Mouse (Mus musculus) monocyte, adult 2 months (primary cell): ENCODE measurements around the gene Snapc3.
"Not testable (repeated sequence)": the region's sequence is repeated elsewhere in the genome, so short reads cannot be mapped to it uniquely, and the experiment has no call there.

Experiments used
- DNase-seq, 2 experiments: peaks; one replicate each; pipeline ENCODE4 v3.0.0; 2022; ENCODE audit warnings: low spot score in 2 of 2, low read depth in 1 of 2

Gene Snapc3

GRCm38 (mm10) chr4:83493112-83493511 lies 75.6 kb downstream of the Snapc3 start:
- DNase-seq = no peak

DNA sequence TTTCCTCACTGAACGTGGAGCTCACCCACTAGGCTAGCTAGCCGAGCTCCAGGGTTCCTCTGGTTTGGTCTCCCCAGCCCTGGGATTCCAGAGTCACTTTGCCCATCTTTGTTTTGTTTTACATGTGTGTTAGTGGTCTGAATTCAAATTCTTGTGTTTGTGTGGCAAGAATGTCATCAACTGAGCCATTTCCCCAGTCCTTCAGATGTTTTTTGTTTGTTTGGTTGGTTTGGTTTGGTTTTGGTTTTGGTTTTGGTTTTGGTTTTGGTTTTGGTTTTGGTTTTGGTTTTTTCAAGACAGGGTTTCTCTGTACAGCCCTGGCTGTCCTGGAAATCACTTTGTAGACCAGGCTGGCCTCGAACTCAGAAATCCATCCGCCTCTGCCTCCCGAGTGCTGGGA lies 79.5 kb downstream of the Snapc3 start:
- DNase-seq = not testable (repeated sequence)

- no peak for DNase-seq
These were observed 82.9 kb downstream of the Snapc3 start for GRCm38 (mm10) chr4:83500154-83501036.

GRCm38 (mm10) chr4:83501037-83501430 lies 83.5 kb downstream of the Snapc3 start:
- no peak for DNase-seq

- DNase-seq = no peak
These were observed 92.1 kb downstream of the Snapc3 start for GRCm38 (mm10) chr4:83509600-83509999.

- no peak for DNase-seq
These were observed 93.6 kb downstream of the Snapc3 start for GRCm38 (mm10) chr4:83511083-83511482.

DNA sequence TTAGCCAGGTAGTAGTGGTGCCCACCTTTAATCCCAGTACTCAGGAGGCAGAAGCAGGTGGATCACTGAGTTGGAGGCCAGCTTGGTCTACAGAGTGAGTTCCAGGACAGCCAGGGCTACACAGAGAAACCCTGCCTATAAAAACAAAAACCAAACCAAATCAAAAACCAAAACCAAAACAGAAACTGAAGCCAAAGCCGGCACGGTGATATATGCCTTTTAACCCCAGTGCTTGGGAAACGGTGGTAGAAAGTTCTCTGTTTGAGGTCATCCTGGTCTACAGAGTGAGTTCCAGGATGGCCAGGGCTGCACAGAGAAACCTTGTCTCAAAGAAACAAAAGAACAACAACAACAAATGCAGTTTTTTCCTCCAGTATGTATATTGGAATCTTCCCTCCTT lies 94.7 kb downstream of the Snapc3 start:
- DNase-seq = no peak

- no peak for DNase-seq
These were observed 95.1 kb downstream of the Snapc3 start for GRCm38 (mm10) chr4:83512644-83513043.

- no peak for DNase-seq
These were observed 96.7 kb downstream of the Snapc3 start for GRCm38 (mm10) chr4:83514183-83514582.

DNA sequence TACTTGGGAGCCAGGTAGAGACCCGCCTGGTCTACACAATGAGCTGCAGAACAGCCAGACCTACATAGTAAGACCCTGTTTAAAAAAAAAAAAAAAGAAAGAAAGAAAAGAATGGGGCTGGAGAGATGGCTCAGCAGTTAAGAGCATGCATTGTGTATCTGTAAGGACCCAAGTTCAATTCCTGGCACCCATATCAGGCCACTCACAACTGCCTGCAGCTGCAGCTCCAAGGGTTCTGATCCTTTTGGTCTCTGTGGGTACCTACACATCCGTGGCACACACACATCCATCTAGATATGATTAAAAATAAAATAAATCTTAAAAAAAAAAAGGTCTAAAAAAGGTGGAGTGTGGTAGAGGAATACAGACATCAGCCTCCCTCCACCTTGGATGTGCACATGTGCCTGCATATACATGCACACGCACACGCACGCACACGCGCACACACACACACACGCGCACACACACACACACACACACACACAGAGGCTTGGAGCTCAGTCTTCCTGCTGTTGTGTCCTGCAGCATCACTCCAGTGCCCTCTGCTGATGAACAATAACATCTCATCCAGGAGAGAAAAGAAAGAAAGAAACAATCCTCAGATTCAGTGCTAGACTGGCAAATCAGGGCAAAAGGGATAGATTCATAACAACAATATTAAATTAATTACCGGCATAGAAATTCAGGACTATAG lies 97.6 kb downstream of the Snapc3 start:
- DNase-seq = no peak

DNA sequence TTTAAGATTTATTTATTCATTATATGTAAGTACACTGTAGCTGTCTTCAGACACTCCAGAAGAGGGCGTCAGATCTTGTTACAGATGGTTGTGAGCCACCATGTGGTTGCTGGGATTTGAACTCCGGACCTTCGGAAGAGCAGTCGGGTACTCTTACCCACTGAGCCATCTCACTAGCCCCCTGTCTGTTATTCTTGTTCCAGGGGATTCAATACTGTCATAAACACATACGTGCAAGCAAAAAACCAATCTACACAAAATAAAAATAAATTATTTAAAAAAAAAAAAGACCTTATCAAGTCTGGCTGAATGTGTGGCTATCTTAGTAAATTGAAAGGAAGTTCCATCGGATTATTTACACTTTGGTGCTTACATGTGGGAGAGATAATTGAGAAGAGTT lies 98.6 kb downstream of the Snapc3 start:
- DNase-seq = not testable (repeated sequence)
